Mouse (Mus musculus) limb, embryonic 15.5 days (tissue): Measurements from ENCODE around the gene Gm12887. TPM values are rescaled to one million over a fixed set of nuclear protein-coding genes. Genes with fewer than 3 reads are reported as not detected.

ENCODE experiments used
- ATAC-seq: fragments of 200-750 bp; cut with Nextera tagmentation; 2 replicates; pipeline ENCODE4 v1.8.0; 2017; ENCODE audit warnings: low read depth, moderate TSS enrichment; ENCODE audit not compliant: insufficient number of reproducible peaks, low FRiP score, low TSS enrichment
- H3K27ac ChIP-seq: fragments of 300-500 bp; sonication (generic); 2 replicates; pipeline ENCODE4 v1.5.1; 2015; ENCODE audit warnings: moderate library complexity, mild to moderate bottlenecking, inconsistent platforms
- H3K27me3 ChIP-seq: fragments of 300-500 bp; sonication (generic); 2 replicates; pipeline ENCODE4 v1.6.1; 2015; ENCODE audit warnings: inconsistent platforms
- H3K36me3 ChIP-seq: fragments of 300-500 bp; sonication (generic); 2 replicates; pipeline ENCODE4 v1.6.1; 2015; ENCODE audit warnings: inconsistent platforms
- H3K4me1 ChIP-seq: fragments of 300-500 bp; sonication (generic); 2 replicates; pipeline ENCODE4 v1.6.1; 2015; ENCODE audit warnings: inconsistent platforms
- H3K4me2 ChIP-seq: fragments of 300-500 bp; sonication (generic); 2 replicates; pipeline ENCODE4 v1.6.1; 2015; ENCODE audit warnings: mild to moderate bottlenecking, inconsistent platforms
- H3K4me3 ChIP-seq: fragments of 300-500 bp; sonication (generic); 2 replicates; pipeline ENCODE4 v1.5.1; 2015; ENCODE audit warnings: mild to moderate bottlenecking, inconsistent platforms
- H3K9ac ChIP-seq: fragments of 300-500 bp; sonication (generic); 2 replicates; pipeline ENCODE4 v1.6.1; 2015; ENCODE audit warnings: inconsistent platforms
- H3K9me3 ChIP-seq: fragments of 300-500 bp; sonication (generic); 2 replicates; pipeline ENCODE4 v1.6.1; 2016; ENCODE audit warnings: inconsistent platforms
- WGBS: fragments of 180-500 bp; shearing (Covaris S2); methylation state at CpG from one replicate; pipeline ENCODE4 v1.1.7; 2015; 5-methylcytosine and 5-hydroxymethylcytosine counted together
- polyA plus RNA-seq: library from polyadenylated mRNA; unstranded; fragments of >200 nt; fragmentation: Nextera tagmentation; extraction: Ambion mirVana; gene quantifications from 2 replicates; pipeline ENCODE4 v1.2.1, GENCODE M21; 2015

Gm12887 gene
- not detected in 2 replicates for polyA plus RNA-seq

GRCm38 (mm10) chr4:121622003-121622402 is at the start of gene Gm12887:
Gene Gm12887 (minus strand): TSS chr4:121622103.
- H3K9me3 ChIP-seq = peaks cover 8% of the 10 kb centered on the region; the same call in 1 of the 2 replicates
- H3K27ac ChIP-seq = no peak within 1 kb of the TSS
- no peak for ATAC-seq
- no peak within 1 kb of the TSS for H3K4me2 ChIP-seq
- WGBS = 44% methylated on average over 2 of the region's 2 CpGs
- no peaks in the 10 kb centered on the region for H3K4me1 ChIP-seq
- no peaks in the 10 kb centered on the region for H3K27me3 ChIP-seq
- H3K9ac ChIP-seq = no peak within 1 kb of the TSS
- no peaks in the 10 kb centered on the region for H3K36me3 ChIP-seq
- H3K4me3 ChIP-seq = no peak within 1 kb of the TSS

- no peak for ATAC-seq
- WGBS = 75% methylated on average over 1 of the region's 1 CpGs
- H3K4me2 ChIP-seq = no peak overlapping the region
- H3K4me3 ChIP-seq = no peak overlapping the region
- no peak overlapping the region for H3K27ac ChIP-seq
- H3K4me1 ChIP-seq = no peaks in the 10 kb centered on the region
- no peaks in the 10 kb centered on the region; the same call in 1 of the 2 replicates for H3K9me3 ChIP-seq
- no peaks in the 10 kb centered on the region for H3K36me3 ChIP-seq
- H3K27me3 ChIP-seq = no peaks in the 10 kb centered on the region
- H3K9ac ChIP-seq = no peak overlapping the region
Observed at GRCm38 (mm10) chr4:121657040-121657439, 35.1 kb upstream of the Gm12887 start.

Other genes starting within 250 kb of the Gm12887 start
- gene Gm12886, start 199.0 kb downstream of the Gm12887 start, polyA plus RNA-seq = not detected in 2 replicates